Mouse (Mus musculus): Measurements from ENCODE around the gene Olfr1045. TPM values are rescaled to one million over a fixed set of nuclear protein-coding genes. Genes with fewer than 3 reads are reported as not detected.

The Olfr1045 gene
- not detected in 2 replicates for polyA plus RNA-seq (2012; rRNA removed)
- polyA plus RNA-seq (2014; fragmentation: Nextera tagmentation; extraction: Ambion mirVana): not detected in 2 replicates

- Histone ChIP-seq H3K4me1 (ENCODE audit: control insufficient read depth, insufficient read depth, low read length) (no peaks in the 10 kb centered on the region), H3K27me3 (ENCODE audit: control insufficient read depth, insufficient read depth, low read length) (no peaks in the 10 kb centered on the region), H3K27ac (replicated peaks; ENCODE audit: low read depth, low read length) (no peak within 1 kb of the TSS), H3K9ac (ENCODE audit: low read depth, low read length, severe bottlenecking) (no peak within 1 kb of the TSS), H3K4me3 (replicated peaks; ENCODE audit: low read length) (no peak within 1 kb of the TSS), H3K36me3 (ENCODE audit: control insufficient read depth, insufficient read depth, low read length) (no peaks in the 10 kb centered on the region), H3K4me2 (replicated peaks; ENCODE audit: low read depth, low read length, severe bottlenecking) (no peak within 1 kb of the TSS), H3K9me3 (ENCODE audit: control insufficient read depth, low read length) (no peaks in the 10 kb centered on the region)
- ATAC-seq (ENCODE audit: low FRiP score, low read depth) (no peak), DNase-seq (ENCODE audit: low spot score) (no peak)
- TF ChIP-seq POLR2A (IDR thresholded peaks at IDR 0.05; ENCODE audit: borderline replicate concordance, extremely low read depth, insufficient read depth, insufficient read length): no peak
Observed at GRCm38 (mm10) chr2:86202909-86203308, at the start of gene Olfr1045. Olfr1045 (minus strand) TSS chr2:86203009.

- ATAC-seq (ENCODE audit: low FRiP score, low read depth): no peak
- Histone ChIP-seq H3K36me3 (ENCODE audit: control insufficient read depth, insufficient read depth, low read length) (no peaks in the 10 kb centered on the region), H3K4me3 (replicated peaks; ENCODE audit: low read length) (no peak within 1 kb of the TSS), H3K9ac (ENCODE audit: low read depth, low read length, severe bottlenecking) (no peak within 1 kb of the TSS), H3K27me3 (ENCODE audit: control insufficient read depth, insufficient read depth, low read length) (no peaks in the 10 kb centered on the region), H3K4me1 (ENCODE audit: control insufficient read depth, insufficient read depth, low read length) (no peaks in the 10 kb centered on the region), H3K4me2 (replicated peaks; ENCODE audit: low read depth, low read length, severe bottlenecking) (no peak within 1 kb of the TSS), H3K27ac (replicated peaks; ENCODE audit: low read depth, low read length) (no peak within 1 kb of the TSS), H3K9me3 (ENCODE audit: control insufficient read depth, low read length) (no peaks in the 10 kb centered on the region)
- TF ChIP-seq POLR2A (IDR thresholded peaks at IDR 0.05; ENCODE audit: borderline replicate concordance, extremely low read depth, insufficient read depth, insufficient read length): no peak
- no peak for DNase-seq (ENCODE audit: low spot score)
Observed at GRCm38 (mm10) chr2:86240189-86240588, 37.4 kb upstream of the Olfr1045 start, which contains the start of gene Olfr1048. Olfr1048 (minus strand) TSS chr2:86240289.

GRCm38 (mm10) chr2:86231301-86231700, 28.5 kb upstream of the Olfr1045 start, which contains the start of gene Olfr1047:
Olfr1047 (minus strand) TSS chr2:86231401.
- Histone ChIP-seq H3K4me3 (replicated peaks; ENCODE audit: low read length) (no peak within 1 kb of the TSS), H3K27me3 (ENCODE audit: control insufficient read depth, insufficient read depth, low read length) (no peaks in the 10 kb centered on the region), H3K9me3 (ENCODE audit: control insufficient read depth, low read length) (no peaks in the 10 kb centered on the region), H3K4me1 (ENCODE audit: control insufficient read depth, insufficient read depth, low read length) (no peaks in the 10 kb centered on the region), H3K36me3 (ENCODE audit: control insufficient read depth, insufficient read depth, low read length) (no peaks in the 10 kb centered on the region), H3K4me2 (replicated peaks; ENCODE audit: low read depth, low read length, severe bottlenecking) (no peak within 1 kb of the TSS), H3K27ac (replicated peaks; ENCODE audit: low read depth, low read length) (no peak within 1 kb of the TSS), H3K9ac (ENCODE audit: low read depth, low read length, severe bottlenecking) (no peak within 1 kb of the TSS)
- ATAC-seq (ENCODE audit: low FRiP score, low read depth) (no peak), DNase-seq (ENCODE audit: low spot score) (no peak)
- 89% methylated on average over 1 of the region's 1 CpGs for WGBS
- no peak for TF ChIP-seq POLR2A (IDR thresholded peaks at IDR 0.05; ENCODE audit: borderline replicate concordance, extremely low read depth, insufficient read depth, insufficient read length)

- Histone ChIP-seq H3K27ac (replicated peaks; ENCODE audit: low read depth, low read length) (no peak within 1 kb of the TSS), H3K9ac (ENCODE audit: low read depth, low read length, severe bottlenecking) (no peak within 1 kb of the TSS), H3K36me3 (ENCODE audit: control insufficient read depth, insufficient read depth, low read length) (no peaks in the 10 kb centered on the region), H3K4me1 (ENCODE audit: control insufficient read depth, insufficient read depth, low read length) (no peaks in the 10 kb centered on the region), H3K4me2 (replicated peaks; ENCODE audit: low read depth, low read length, severe bottlenecking) (no peak within 1 kb of the TSS), H3K9me3 (ENCODE audit: control insufficient read depth, low read length) (no peaks in the 10 kb centered on the region), H3K4me3 (replicated peaks; ENCODE audit: low read length) (no peak within 1 kb of the TSS), H3K27me3 (ENCODE audit: control insufficient read depth, insufficient read depth, low read length) (no peaks in the 10 kb centered on the region)
- ATAC-seq (ENCODE audit: low FRiP score, low read depth) (no peak), DNase-seq (ENCODE audit: low spot score) (no peak)
- WGBS: 70% methylated on average over 2 of the region's 2 CpGs
- TF ChIP-seq POLR2A (IDR thresholded peaks at IDR 0.05; ENCODE audit: borderline replicate concordance, extremely low read depth, insufficient read depth, insufficient read length): no peak
Observed at GRCm38 (mm10) chr2:86219214-86219613, 16.4 kb upstream of the Olfr1045 start, which contains the start of gene Olfr1046. Olfr1046 (minus strand) TSS chr2:86219314.

- no peak overlapping the region for H3K4me3 ChIP-seq (replicated peaks; ENCODE audit: low read length)
- no peaks in the 10 kb centered on the region for H3K36me3 ChIP-seq (ENCODE audit: control insufficient read depth, insufficient read depth, low read length)
- H3K4me2 ChIP-seq (replicated peaks; ENCODE audit: low read depth, low read length, severe bottlenecking): no peak overlapping the region
- no peak overlapping the region for H3K27ac ChIP-seq (replicated peaks; ENCODE audit: low read depth, low read length)
- TF ChIP-seq POLR2A (IDR thresholded peaks at IDR 0.05; ENCODE audit: borderline replicate concordance, extremely low read depth, insufficient read depth, insufficient read length): no peak
- no peaks in the 10 kb centered on the region for H3K9me3 ChIP-seq (ENCODE audit: control insufficient read depth, low read length)
- no peak for DNase-seq (ENCODE audit: low spot score)
- no peak for ATAC-seq (ENCODE audit: low FRiP score, low read depth)
- no peaks in the 10 kb centered on the region for H3K27me3 ChIP-seq (ENCODE audit: control insufficient read depth, insufficient read depth, low read length)
- WGBS: 26% methylated on average over 1 of the region's 1 CpGs
- H3K4me1 ChIP-seq (ENCODE audit: control insufficient read depth, insufficient read depth, low read length): no peaks in the 10 kb centered on the region
- no peak overlapping the region for H3K9ac ChIP-seq (ENCODE audit: low read depth, low read length, severe bottlenecking)
Observed at GRCm38 (mm10) chr2:86195863-86196262, 6.9 kb downstream of the Olfr1045 start.

GRCm38 (mm10) chr2:86185583-86185982, 17.2 kb downstream of the Olfr1045 start, which contains the start of gene Olfr52:
Olfr52 (minus strand) TSS chr2:86185683.
- DNase-seq (ENCODE audit: low spot score): no peak
- Histone ChIP-seq H3K9ac (ENCODE audit: low read depth, low read length, severe bottlenecking) (no peak within 1 kb of the TSS), H3K27me3 (ENCODE audit: control insufficient read depth, insufficient read depth, low read length) (no peaks in the 10 kb centered on the region), H3K36me3 (ENCODE audit: control insufficient read depth, insufficient read depth, low read length) (no peaks in the 10 kb centered on the region), H3K4me1 (ENCODE audit: control insufficient read depth, insufficient read depth, low read length) (no peaks in the 10 kb centered on the region), H3K4me2 (replicated peaks; ENCODE audit: low read depth, low read length, severe bottlenecking) (no peak within 1 kb of the TSS), H3K27ac (replicated peaks; ENCODE audit: low read depth, low read length) (no peak within 1 kb of the TSS), H3K9me3 (ENCODE audit: control insufficient read depth, low read length) (no peaks in the 10 kb centered on the region), H3K4me3 (replicated peaks; ENCODE audit: low read length) (no peak within 1 kb of the TSS)
- no peak for TF ChIP-seq POLR2A (IDR thresholded peaks at IDR 0.05; ENCODE audit: borderline replicate concordance, extremely low read depth, insufficient read depth, insufficient read length)
- ATAC-seq (ENCODE audit: low FRiP score, low read depth): no peak

All from limb, embryonic 14.5 days (tissue).